Mouse (Mus musculus): Measurements from ENCODE around the gene Top3a. TPM values are rescaled to one million over a fixed set of nuclear protein-coding genes. Genes with fewer than 3 reads are reported as not detected.

The Top3a gene
- polyA plus RNA-seq, 1 experiment from 2014 or later = 17.8 TPM

GRCm38 (mm10) chr11:60772161-60772560, 5.0 kb downstream of the Top3a start:
- Histone ChIP-seq H3K36me3 (no peaks in the 10 kb centered on the region), H3K27ac (replicated peaks) (no peak overlapping the region), H3K27me3 (no peaks in the 10 kb centered on the region), H3K4me2 (replicated peaks) (no peak overlapping the region), H3K9ac (replicated peaks) (no peak overlapping the region), H3K4me3 (no peak overlapping the region), H3K9me3 (no peaks in the 10 kb centered on the region), H3K4me1 (peaks cover 18% of the 10 kb centered on the region)
- no peak for ATAC-seq (ENCODE audit: low FRiP score, low read depth)
- 86% methylated on average over 4 of the region's 4 CpGs for WGBS

- ATAC-seq (ENCODE audit: low FRiP score, low read depth) = no peak
- H3K36me3 ChIP-seq = no peaks in the 10 kb centered on the region
- no peak overlapping the region for H3K27ac ChIP-seq (replicated peaks)
- H3K27me3 ChIP-seq = no peaks in the 10 kb centered on the region
- no peaks in the 10 kb centered on the region for H3K9me3 ChIP-seq
- no peak overlapping the region for H3K4me2 ChIP-seq (replicated peaks)
- WGBS = 88% methylated on average over 3 of the region's 3 CpGs
- H3K9ac ChIP-seq (replicated peaks) = no peak overlapping the region
- H3K4me3 ChIP-seq = no peak overlapping the region
- peaks cover 11% of the 10 kb centered on the region for H3K4me1 ChIP-seq
Measured at GRCm38 (mm10) chr11:60770776-60771175, 6.4 kb downstream of the Top3a start.

GRCm38 (mm10) chr11:60769322-60769721, 7.8 kb downstream of the Top3a start:
- H3K4me2 ChIP-seq (replicated peaks) = no peak overlapping the region
- H3K9ac ChIP-seq (replicated peaks) = no peak overlapping the region
- no peak overlapping the region for H3K4me3 ChIP-seq
- H3K4me1 ChIP-seq = no peaks in the 10 kb centered on the region
- H3K27ac ChIP-seq (replicated peaks) = no peak overlapping the region
- 95% methylated on average over 2 of the region's 2 CpGs for WGBS
- peaks cover 3% of the 10 kb centered on the region; the same call in 1 of the 2 replicates for H3K9me3 ChIP-seq
- H3K36me3 ChIP-seq = no peaks in the 10 kb centered on the region
- no peak for ATAC-seq (ENCODE audit: low FRiP score, low read depth)
- no peaks in the 10 kb centered on the region for H3K27me3 ChIP-seq

- Histone ChIP-seq H3K4me2 (replicated peaks) (no peak overlapping the region), H3K36me3 (peaks cover under 1% of the 10 kb centered on the region), H3K27me3 (no peaks in the 10 kb centered on the region), H3K4me1 (no peaks in the 10 kb centered on the region), H3K9me3 (peaks cover 3% of the 10 kb centered on the region; the same call in 1 of the 2 replicates), H3K27ac (replicated peaks) (no peak overlapping the region), H3K4me3 (no peak overlapping the region), H3K9ac (replicated peaks) (no peak overlapping the region)
- ATAC-seq (ENCODE audit: low FRiP score, low read depth) = no peak
- 86% methylated on average over 4 of the region's 4 CpGs for WGBS
Measured at GRCm38 (mm10) chr11:60766969-60767368, 10.2 kb downstream of the Top3a start.

- 91% methylated on average over 3 of the region's 3 CpGs for WGBS
- H3K27me3 ChIP-seq = no peaks in the 10 kb centered on the region
Measured at GRCm38 (mm10) chr11:60761681-60762080, 15.5 kb downstream of the Top3a start.

GRCm38 (mm10) chr11:60755570-60755969, 21.6 kb downstream of the Top3a start:
- 96% methylated on average over 7 of the region's 7 CpGs for WGBS
- Histone ChIP-seq H3K27ac (replicated peaks) (no peak overlapping the region), H3K36me3 (peaks cover 80% of the 10 kb centered on the region)

More at GRCm38 (mm10) chr11:60761681-60762080, 15.5 kb downstream of the Top3a start:
- Histone ChIP-seq H3K36me3 (peaks cover 41% of the 10 kb centered on the region), H3K9me3 (peaks cover 3% of the 10 kb centered on the region; the same call in 1 of the 2 replicates), H3K27ac (replicated peaks) (no peak overlapping the region), H3K4me1 (no peaks in the 10 kb centered on the region), H3K4me2 (replicated peaks) (no peak overlapping the region), H3K9ac (replicated peaks) (no peak overlapping the region), H3K4me3 (no peak overlapping the region)
- ATAC-seq (ENCODE audit: low FRiP score, low read depth) = no peak

GRCm38 (mm10) chr11:60740321-60740720, 36.8 kb downstream of the Top3a start:
- WGBS = 78% methylated on average over 3 of the region's 3 CpGs
- H3K4me1 ChIP-seq = no peaks in the 10 kb centered on the region
- no peaks in the 10 kb centered on the region for H3K27me3 ChIP-seq
- H3K4me3 ChIP-seq = no peak overlapping the region
- no peak overlapping the region for H3K4me2 ChIP-seq (replicated peaks)
- ATAC-seq (ENCODE audit: low FRiP score, low read depth) = no peak
- H3K9me3 ChIP-seq = no peaks in the 10 kb centered on the region
- H3K27ac ChIP-seq (replicated peaks) = no peak overlapping the region
- peaks cover 61% of the 10 kb centered on the region for H3K36me3 ChIP-seq
- H3K9ac ChIP-seq (replicated peaks) = no peak overlapping the region

More at GRCm38 (mm10) chr11:60755570-60755969, 21.6 kb downstream of the Top3a start:
- Histone ChIP-seq H3K4me2 (replicated peaks) (no peak overlapping the region), H3K9me3 (no peaks in the 10 kb centered on the region), H3K27me3 (no peaks in the 10 kb centered on the region), H3K9ac (replicated peaks) (no peak overlapping the region), H3K4me3 (no peak overlapping the region), H3K4me1 (no peaks in the 10 kb centered on the region)
- ATAC-seq (ENCODE audit: low FRiP score, low read depth) = no peak

GRCm38 (mm10) chr11:60737450-60737849, 39.7 kb downstream of the Top3a start:
- H3K4me3 ChIP-seq = no peak overlapping the region
- no peak overlapping the region for H3K9ac ChIP-seq (replicated peaks)
- no peaks in the 10 kb centered on the region for H3K9me3 ChIP-seq
- H3K27ac ChIP-seq (replicated peaks) = no peak overlapping the region
- H3K4me2 ChIP-seq (replicated peaks) = no peak overlapping the region
- H3K36me3 ChIP-seq = peaks cover 50% of the 10 kb centered on the region
- H3K4me1 ChIP-seq = no peaks in the 10 kb centered on the region
- ATAC-seq (ENCODE audit: low FRiP score, low read depth) = no peak
- H3K27me3 ChIP-seq = no peaks in the 10 kb centered on the region

- peaks cover 47% of the 10 kb centered on the region for H3K36me3 ChIP-seq
- ATAC-seq (ENCODE audit: low FRiP score, low read depth) = no peak
- 88% methylated on average over 3 of the region's 3 CpGs for WGBS
Measured at GRCm38 (mm10) chr11:60736491-60736890, 40.7 kb downstream of the Top3a start.

GRCm38 (mm10) chr11:60735191-60735590, 42.0 kb downstream of the Top3a start:
- Histone ChIP-seq H3K27ac (replicated peaks) (no peak overlapping the region), H3K9ac (replicated peaks) (no peak overlapping the region), H3K4me1 (no peaks in the 10 kb centered on the region), H3K36me3 (peaks cover 45% of the 10 kb centered on the region), H3K9me3 (no peaks in the 10 kb centered on the region), H3K4me2 (replicated peaks) (no peak overlapping the region), H3K27me3 (no peaks in the 10 kb centered on the region), H3K4me3 (no peak overlapping the region)
- ATAC-seq (ENCODE audit: low FRiP score, low read depth) = no peak
- WGBS = 81% methylated on average over 5 of the region's 5 CpGs

More at GRCm38 (mm10) chr11:60736491-60736890, 40.7 kb downstream of the Top3a start:
- H3K4me3 ChIP-seq = no peak overlapping the region
- H3K9ac ChIP-seq (replicated peaks) = no peak overlapping the region
- H3K27me3 ChIP-seq = no peaks in the 10 kb centered on the region
- H3K9me3 ChIP-seq = no peaks in the 10 kb centered on the region
- no peaks in the 10 kb centered on the region for H3K4me1 ChIP-seq
- no peak overlapping the region for H3K4me2 ChIP-seq (replicated peaks)
- H3K27ac ChIP-seq (replicated peaks) = no peak overlapping the region

- Histone ChIP-seq H3K4me1 (peaks cover 6% of the 10 kb centered on the region), H3K27me3 (no peaks in the 10 kb centered on the region), H3K36me3 (peaks cover 36% of the 10 kb centered on the region), H3K9me3 (no peaks in the 10 kb centered on the region), H3K4me2 (replicated peaks) (no peak overlapping the region), H3K27ac (replicated peaks) (no peak overlapping the region), H3K9ac (replicated peaks) (no peak overlapping the region), H3K4me3 (no peak overlapping the region)
- 88% methylated on average over 2 of the region's 2 CpGs for WGBS
- no peak for ATAC-seq (ENCODE audit: low FRiP score, low read depth)
Measured at GRCm38 (mm10) chr11:60734206-60734605, 43.0 kb downstream of the Top3a start.

- H3K9ac ChIP-seq (replicated peaks) = no peak overlapping the region; the same call in 1 of the 2 replicates
- 88% methylated on average over 14 of the region's 14 CpGs for WGBS
- no peaks in the 10 kb centered on the region for H3K9me3 ChIP-seq
- H3K36me3 ChIP-seq = peaks cover 36% of the 10 kb centered on the region
- H3K27ac ChIP-seq (replicated peaks) = no peak overlapping the region
- peaks cover 26% of the 10 kb centered on the region for H3K4me1 ChIP-seq
- H3K27me3 ChIP-seq = no peaks in the 10 kb centered on the region
- ATAC-seq (ENCODE audit: low FRiP score, low read depth) = no peak
- no peak overlapping the region for H3K4me2 ChIP-seq (replicated peaks)
- H3K4me3 ChIP-seq = no peak overlapping the region
Measured at GRCm38 (mm10) chr11:60731251-60731650, 45.9 kb downstream of the Top3a start.

- Histone ChIP-seq H3K27me3 (no peaks in the 10 kb centered on the region), H3K4me3 (no peak overlapping the region), H3K4me1 (peaks cover 31% of the 10 kb centered on the region), H3K4me2 (replicated peaks) (no peak overlapping the region), H3K36me3 (peaks cover 36% of the 10 kb centered on the region), H3K9me3 (no peaks in the 10 kb centered on the region), H3K9ac (replicated peaks) (no peak overlapping the region), H3K27ac (replicated peaks) (no peak overlapping the region)
- ATAC-seq (ENCODE audit: low FRiP score, low read depth) = no peak
- WGBS = 85% methylated on average over 9 of the region's 9 CpGs
Measured at GRCm38 (mm10) chr11:60730169-60730568, 47.0 kb downstream of the Top3a start.

Measured in midbrain, embryonic 12.5 days (tissue).